Mouse (Mus musculus) natural killer cell, adult 2 months (primary cell): Measurements from ENCODE around the gene Lpar3.

Experiments used
- DNase-seq, 2 experiments: peaks; one replicate each; pipeline ENCODE4 v3.0.0; 2022; ENCODE audit warnings: low spot score in 2 of 2

Lpar3 gene

DNA sequence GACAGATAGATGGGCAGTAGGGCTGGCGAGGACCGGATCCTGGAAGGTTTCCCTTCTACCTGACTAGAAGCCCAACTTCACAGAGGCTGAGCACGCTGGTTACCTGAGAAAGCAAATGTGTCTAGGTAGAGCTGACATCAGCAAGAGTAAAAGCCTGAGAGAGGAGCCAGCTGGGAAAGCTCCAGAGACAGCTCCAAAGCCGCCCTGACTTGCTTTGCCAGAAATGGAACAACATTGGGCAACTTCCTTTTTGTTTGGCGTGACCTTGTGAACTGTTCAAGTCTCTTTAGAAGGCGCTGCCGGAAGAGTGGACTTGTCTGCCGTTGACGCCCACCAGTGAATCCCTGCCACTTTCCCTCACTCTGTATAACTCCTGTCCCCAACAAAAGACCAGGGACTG, 39.4 kb downstream of the Lpar3 start:
- no peak for DNase-seq

DNA sequence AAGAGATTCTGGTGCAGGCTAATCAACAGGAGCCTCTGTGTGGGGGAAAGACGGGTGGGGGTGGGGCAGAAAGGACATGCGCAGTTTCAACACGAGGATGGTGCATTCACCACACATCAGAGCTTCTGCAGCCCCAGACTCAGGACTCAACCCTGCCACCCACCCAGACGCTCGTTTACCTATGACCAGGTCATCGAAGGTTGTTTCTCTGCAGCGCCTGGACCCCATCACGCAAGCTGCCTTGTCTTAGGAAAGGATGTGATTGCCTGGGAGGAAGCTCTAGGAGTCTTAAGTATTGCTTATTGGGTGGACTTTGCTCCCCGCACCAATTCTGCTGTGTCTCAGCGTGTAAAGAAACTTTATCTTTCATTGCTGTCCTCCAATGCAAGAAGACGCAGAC, 40.1 kb downstream of the Lpar3 start:
- no peak for DNase-seq

DNA sequence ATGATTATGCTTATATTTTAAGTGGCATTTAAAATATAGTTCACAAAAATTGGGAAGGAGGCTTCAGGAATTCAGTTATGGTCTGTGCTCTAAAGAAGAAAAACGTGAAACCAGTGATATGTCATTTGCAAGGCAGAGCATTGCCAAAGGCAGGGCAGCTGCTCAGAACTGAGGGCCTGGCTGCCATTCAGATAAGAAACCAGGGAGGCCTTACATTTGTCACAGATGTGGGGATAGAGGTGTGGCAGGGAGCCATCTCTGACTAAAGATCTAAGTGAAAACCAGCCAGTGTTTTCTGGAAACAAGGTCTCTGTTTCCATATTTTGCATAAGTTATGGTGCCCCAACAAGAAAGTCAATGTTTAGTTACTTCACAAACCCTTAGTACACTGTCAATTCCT, 41.8 kb downstream of the Lpar3 start:
- no peak for DNase-seq

DNA sequence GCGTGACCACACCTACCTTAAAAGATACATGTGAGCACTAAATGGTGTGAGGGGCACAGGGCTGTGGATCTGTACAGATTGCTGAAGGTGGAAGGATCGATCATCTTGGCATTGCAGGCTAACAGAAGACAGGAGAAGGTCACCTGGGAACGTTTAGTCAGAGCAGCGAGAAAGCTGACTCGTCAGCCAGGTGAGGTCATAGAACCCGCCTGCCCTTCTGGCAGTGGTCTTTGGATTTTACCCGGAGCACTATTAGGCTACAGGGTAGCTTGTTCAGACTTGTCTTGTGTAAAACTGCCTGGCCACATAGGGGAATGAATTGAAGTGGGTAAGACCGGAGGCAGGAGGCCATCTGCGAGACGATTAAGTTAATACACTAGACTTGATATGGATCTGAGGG, 43.4 kb downstream of the Lpar3 start:
- no peak for DNase-seq

DNA sequence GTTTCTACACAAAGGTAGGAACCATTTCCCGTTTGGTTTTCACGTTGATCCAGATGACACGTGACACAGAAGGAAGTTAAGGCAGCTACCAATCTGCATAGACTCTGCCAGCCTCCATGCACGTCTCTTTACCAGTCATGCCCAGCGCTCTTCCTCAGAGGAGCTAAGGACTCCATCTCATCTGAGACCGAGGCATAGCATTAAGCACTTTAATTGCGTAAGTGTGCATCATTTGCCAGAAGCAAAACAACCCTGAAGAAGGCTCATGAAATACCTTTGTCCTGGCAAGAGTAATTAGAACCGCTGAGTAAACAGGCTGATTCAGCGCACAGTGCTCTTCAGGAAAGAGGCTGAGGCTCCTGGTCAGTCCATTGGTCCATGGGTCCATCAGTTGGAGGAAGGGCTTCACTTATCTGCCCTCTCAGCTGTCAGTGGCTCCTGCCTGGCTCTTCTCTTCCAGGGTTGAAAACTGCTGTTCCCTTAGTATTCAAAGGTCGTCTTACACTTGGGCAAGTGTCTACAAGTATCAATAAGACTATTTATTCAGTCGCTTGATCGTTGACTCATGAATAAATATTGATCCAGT, 44.9 kb downstream of the Lpar3 start:
- no peak for DNase-seq

DNA sequence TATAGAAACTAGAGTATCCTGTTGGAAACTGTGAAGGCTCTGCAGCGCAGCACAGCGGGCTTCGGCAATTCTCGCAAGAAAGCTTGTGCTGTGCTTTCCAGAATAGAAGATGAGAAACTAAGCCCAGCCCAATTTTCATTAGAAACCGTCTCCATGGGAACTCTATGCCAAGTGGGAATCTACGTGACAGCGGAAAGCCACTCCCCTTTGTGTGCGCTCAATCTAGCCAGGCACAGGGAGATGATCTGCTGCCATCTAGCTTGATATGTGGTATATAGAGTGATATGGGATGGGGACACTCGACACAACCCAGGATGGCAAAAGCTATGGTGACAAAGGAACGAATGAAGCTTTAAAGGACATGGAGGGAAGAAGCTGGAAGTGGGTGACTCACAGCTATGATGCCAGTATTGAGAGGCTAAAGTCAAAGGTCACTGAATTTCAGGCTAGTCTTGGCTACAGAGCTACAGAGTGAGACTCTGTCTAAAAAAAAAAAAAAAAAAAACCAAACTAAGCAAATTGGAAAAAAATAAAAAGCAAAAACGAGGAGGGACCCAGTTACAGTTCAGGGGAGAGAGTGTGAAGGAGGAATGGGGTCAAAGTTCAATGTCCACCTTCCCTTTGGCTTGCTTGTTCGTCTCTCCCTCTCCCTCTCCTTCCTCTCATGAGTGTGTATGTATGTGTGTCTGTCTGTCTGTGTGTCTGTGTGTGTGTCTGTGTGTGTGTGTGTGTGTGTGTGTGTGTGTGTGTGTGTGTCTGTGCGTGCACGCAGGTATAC, 47.5 kb downstream of the Lpar3 start:
- DNase-seq, result no peak

DNA sequence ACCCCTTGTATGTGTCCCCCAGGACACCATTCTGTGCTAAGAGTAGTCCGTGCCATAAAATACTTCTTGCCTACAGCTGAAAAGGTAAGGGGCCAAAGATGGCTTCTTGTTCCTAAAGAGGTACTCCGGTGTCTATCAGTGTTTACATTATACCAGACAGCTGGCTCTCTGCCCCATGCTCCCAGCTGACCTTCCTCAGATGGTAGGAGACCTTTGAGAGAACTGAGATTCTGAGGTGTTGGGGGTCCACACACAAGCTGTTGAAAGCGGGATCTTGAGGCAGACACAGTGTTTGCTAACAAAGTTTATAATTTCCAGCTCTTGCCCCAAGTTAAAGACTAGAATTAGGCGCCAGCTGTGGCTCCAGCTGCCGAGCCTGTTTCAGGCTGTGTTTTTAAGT, 53.7 kb downstream of the Lpar3 start:
- DNase-seq, result no peak

DNA sequence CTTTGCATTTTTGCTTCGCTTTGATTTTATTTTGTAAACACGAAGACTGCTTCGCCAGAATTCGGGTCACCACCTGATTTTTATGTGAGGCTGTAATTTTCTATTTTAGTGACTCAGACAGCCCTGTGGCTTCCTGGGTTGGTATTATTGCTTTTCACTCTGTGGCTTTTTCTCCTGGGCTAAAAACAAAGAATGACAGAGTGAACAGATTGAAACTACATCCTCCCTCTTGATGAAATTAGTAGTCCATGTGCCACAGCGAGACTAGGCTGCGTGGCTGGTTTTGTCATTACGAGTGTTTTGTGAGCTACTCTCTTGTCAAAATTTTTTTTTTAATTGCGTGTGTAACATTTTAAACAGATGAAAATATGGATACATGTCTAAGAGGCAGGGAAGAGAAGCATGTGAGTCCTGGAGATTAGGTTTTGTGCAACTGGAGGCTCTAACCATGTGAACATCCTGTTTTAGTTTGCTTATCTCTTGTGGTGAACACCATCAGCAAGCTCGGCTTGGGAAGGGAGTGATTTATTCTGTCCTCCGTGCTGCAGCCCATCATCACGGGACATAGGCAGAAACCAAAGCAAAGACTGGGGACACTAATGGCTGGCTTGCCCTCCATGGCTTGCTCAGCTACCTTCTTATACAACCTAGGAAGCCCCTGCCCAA, 54.7 kb downstream of the Lpar3 start:
- no peak for DNase-seq

DNA sequence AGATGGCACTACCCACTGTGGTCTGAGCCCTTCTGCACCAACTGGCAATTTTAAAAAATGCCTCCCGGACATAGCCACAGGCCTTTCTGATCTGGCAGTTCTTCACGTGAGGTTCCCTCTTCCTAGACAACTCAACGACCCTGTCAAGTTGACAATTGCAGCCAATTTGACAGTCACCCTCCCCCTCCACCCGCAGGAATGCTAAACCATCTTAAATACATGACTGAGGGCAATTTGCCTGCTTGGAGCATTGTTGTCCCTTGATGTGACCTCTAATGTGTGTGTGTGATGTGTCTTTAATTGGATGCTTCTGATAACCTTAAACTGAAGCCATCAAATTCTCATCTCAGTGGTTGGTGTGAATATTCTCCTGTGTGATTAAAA, 55.3 kb downstream of the Lpar3 start:
- no peak for DNase-seq

DNA sequence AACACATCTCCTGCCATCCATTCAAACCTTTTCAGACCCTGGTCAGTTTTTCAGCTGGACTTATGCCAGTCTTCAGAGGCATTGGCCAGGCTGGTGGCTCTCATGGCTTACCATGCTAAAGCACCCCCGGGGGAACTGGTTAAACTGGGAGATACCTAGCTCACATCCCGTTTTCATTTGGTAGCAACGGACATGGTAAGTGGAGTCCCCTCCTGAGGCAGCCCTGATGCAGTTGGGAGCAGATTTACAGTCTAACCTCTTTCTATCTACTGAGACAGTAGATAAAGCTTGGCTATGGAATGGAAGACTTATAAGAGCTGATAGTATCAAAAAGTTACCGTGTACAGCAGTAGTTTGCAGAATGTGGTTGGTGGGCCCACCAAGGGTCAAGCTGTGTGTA, 56.2 kb downstream of the Lpar3 start:
- no peak for DNase-seq

DNA sequence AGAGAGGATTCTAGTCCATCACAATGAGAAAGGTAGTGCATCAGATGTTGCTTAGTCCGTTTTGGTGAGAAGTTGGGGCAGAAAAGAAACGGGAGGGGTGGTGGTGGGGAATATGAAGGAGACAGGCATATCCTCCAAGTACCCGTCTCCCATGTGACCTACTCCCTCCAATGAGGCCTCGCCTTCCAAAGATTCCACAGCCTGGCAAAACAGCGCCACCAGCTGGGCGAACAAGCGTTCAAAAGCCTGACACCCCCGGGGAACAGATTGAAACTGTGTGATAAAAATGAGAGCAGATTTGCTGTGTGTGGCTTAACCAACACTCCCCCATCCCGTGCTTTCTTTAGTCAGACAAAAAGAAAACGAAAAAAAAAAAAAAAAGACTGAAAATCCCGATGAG, 56.7 kb downstream of the Lpar3 start:
- DNase-seq, result no peak

DNA sequence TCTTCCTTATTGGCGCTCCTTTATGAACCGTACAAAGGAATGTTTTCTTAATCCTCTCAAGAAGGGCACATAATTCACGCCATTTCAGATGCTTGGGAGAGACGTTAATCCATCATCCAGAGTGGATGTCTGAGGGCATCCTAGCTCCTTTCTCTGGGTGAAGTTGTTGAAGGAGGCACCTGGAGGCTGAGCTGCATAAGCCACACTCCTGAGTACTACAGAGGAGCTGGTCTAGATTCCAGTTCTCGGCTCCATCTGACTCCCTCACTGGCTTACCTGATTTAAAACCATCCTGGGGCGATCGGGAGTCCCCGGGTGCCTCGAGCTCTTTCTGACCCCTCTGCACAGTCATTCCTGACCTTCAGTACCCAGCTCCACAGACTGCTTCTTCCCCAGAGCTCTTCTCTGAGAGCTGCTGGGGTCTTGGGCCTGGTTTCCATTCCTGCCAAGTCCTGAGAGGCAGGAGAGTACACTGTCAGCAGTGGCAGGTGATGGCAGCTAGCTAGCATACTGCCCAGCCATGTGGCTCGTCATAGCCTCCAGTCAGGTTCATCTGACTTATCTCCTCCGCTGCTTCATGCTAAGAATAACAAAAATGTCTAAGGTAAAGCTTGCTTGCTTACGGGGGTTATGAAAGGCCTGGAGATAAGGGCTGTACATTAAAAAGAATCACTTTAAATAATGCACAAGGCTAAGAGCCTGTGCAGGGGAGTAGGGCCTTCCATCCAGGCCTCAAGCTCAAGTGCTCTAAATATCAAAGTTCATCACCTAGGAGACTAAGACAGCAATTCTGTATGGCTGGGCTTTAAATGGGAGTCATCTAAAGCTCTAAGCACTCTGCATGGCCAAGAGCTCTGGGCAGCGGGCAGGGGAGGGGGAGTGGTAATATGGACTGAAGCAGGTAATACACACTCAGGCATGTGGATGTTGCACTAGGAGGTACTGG, 57.7 kb downstream of the Lpar3 start:
- no peak for DNase-seq

DNA sequence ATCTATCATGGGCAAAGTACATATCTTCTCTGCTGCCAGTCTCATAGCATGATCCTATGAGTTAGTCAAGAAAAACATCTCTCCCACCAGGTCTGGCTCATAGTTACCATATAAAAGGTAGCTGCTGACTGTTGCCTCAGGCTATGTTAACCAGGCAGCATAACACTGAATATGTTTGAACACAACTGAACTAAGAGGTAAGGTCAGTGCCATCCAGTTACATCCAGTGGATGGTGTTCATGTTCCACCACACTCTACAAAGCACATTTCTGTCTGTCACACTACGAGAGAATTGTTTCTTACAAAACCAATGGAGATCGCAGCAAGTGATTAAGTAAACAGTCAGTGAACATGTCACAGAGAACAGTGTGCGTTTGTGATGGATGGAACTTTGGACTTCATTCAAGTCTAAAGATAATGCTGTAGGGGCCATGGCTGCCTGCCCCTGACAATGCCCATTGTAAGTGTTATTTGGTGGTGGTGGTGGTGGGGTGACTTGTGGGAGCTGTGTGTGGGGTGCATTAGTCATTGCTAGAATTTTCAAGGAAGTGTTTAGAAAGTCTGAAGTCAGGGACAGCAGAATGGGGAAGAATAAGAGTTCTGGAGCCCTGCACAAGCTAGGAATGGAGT, 63.1 kb downstream of the Lpar3 start:
- DNase-seq, result no peak

DNA sequence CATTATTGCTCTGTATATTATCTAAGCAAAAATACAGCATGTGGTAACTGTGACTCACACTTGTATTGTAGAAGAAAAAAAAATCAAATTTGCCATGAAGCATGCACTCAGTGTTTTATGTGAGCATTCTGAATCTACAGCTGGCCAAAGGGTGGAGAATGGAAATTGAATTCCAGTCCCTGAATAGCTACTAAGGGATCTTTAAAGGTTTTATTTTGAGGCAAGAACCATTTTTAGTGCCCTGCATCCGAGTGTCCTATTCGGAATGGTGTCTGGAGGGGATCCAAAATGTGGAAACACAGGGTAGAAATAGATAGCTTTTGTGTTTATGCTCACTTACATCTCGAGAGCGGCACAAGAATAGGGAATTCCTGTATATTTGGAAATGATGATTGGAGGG, 65.4 kb downstream of the Lpar3 start:
- DNase-seq, result no peak

DNA sequence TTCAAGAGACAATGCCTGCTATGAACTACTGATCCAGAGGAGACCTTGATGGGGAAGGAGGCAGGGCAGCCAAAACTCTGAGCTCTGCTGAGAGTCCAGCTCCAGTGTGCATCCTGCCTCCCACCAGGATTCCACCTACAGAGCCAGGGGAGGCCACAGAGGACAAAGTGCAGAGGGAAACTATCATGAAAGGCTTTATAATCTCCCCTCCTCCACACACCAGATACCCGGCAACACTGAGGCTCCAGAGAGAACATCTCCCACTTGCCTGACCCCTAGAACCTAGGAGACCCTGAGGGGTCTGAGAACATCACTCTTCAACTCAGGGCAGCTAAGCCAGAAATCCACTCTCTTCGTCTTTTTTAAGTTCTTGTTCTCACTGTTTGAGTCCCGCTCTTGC, 71.2 kb downstream of the Lpar3 start:
- no peak for DNase-seq

DNA sequence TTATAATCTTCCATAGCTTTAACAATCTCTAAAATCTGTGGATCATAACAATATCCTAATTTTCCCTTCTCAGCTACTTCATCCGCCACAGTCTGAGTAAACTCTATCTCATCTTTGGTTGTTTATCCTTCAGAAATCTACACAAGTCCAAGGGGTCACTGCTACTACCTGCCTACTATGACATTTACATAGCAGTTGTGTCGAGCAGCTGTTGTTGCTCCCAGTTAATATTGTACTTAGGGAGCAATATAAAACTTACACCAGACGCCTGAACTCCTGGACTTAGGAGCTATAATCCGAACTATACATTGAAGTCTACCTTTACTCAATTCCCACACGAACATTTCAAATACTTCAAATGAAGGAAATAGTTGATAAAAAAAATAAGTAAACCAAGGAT, 71.8 kb downstream of the Lpar3 start:
- no peak for DNase-seq

DNA sequence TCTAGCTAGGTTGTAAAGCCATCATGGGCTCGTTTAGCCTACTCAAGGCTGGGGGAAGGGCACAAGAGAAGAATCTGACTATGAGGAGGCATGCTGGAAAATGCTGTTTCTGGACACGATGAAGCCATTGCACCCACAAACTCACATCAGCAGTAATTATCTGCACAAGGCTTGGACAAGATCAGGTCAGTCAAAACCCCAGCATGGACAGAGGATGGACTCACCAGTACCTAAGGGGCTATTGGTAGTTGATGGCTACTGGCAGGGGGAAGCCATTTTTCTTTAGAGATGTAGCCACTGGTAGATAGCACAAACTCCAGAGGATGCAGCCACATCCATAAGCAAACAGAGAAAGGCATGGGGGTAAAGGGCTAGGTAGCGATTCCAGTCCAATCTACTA, 81.7 kb downstream of the Lpar3 start:
- DNase-seq, result no peak

DNA sequence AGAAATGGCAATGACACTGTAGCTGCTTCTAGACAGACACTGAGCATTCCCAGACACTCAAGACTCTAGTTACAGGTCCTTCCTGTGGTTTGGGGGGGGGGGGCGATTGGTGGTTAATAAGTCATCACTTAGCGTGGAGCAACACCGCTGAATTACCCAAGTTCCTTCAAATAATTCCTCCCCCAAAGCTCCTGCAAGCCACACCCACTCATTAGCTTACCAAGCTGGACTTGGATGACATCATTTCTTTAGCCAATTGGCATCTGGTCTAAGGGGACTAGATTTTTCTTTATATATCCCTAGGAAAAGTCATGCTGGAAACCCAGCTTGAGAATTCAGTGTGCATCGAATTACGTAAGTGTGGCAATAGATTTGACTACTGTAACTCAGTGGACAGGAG, 82.4 kb downstream of the Lpar3 start:
- DNase-seq, result no peak

DNA sequence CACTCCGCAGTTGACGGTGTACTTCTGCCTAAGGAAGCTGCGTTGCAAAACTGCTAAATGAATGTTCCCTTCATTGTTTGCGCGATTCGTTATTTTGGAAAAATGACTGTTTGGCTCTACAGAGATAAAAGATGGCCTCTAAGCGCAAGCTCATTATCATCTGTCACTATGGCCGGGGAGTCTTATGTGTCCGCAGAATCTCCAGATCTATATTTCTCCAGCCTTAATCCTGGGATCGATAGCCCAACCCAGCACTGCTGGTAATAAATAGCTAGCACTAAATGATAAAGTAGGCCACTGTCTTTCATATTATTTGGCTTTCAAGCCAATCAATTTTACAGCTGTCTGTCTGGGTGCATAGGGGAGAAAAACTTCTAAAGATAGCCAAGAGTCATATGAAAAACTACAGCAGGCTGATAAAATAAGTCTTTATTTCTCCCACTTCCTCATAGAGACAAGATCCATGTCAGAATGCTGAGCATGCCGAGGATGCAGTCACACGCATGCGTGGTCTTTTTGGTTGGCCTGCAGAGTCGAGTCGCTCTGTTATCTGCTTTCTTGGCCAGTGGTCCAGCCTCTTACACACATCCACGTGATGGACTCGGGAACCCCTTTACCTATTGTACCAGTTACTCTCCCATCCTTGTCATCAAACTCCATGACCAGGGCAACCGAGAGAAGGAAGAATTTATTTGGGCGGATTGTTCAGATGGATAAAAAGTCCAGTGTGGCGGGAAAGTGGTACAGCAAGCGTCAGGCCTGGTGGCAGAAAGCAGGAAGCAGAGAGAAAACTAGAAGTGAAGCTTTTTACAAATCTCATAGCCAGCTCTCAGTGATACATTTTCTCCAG, 84.0 kb downstream of the Lpar3 start:
- DNase-seq, result no peak

DNA sequence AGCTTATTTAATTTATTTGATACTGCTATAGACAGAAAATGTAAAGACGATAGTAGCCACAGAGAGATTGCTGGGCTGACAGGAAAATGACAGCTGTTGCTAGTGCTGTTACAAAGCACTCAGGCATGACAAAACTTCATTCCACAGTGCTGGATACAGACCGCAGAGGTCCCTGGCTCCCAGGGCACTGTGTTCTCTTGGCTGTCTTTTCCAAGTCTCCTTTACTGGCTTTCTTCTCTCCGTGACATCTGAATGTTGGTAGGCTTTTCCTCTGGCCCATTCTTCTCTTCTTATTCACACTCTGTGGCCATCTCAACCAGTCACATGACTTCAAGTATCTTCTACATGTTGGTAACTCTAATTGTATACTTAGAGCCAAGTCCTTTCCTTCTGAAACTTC, 86.6 kb downstream of the Lpar3 start:
- DNase-seq, result no peak

DNA sequence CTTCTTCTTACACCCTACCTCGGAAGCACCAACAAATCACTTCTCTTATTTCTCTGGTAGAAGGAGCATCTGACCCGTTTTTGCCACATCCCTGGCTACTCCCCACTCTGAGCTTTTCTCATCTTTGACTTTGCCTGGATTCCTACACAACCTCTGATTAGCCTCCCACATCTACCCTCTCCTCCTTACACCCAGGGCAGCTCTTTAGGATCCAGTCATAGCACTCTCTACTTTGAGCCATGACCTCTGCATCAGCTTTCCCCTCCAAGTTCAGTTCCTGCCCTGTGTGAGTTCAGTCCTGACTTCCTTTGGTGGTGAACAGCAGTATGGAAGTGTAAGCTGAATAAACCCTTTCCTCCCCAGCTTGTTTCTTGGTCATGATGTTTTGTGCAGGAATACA, 87.1 kb downstream of the Lpar3 start:
- no peak for DNase-seq
